Mouse (Mus musculus): ENCODE measurements around the gene Wipf3. TPM values are rescaled to one million over a fixed set of nuclear protein-coding genes. Genes with fewer than 3 reads are reported as not detected.

Wipf3 gene
- polyA plus RNA-seq, 1 experiment from 2014 or later = 1.5 TPM

GRCm38 (mm10) chr6:54481390-54482112 lies 52.1 kb downstream of the Wipf3 start:
- 0 out of 2 replicates have a peak, but pooled peaks cover 7% of the 10 kb centered on the region for H3K4me1 ChIP-seq
- whole genome bisulfite sequencing = 73% methylated on average over 15 of the region's 15 CpGs
- no peak overlapping the region for H3K9ac ChIP-seq

GRCm38 (mm10) chr6:54485000-54485399 lies 55.6 kb downstream of the Wipf3 start:
- H3K4me3 ChIP-seq = peak overlapping the region; percentile 32
- no peaks in the 10 kb centered on the region for H3K9me3 ChIP-seq
- H3K4me1 ChIP-seq = peaks cover 13% of the 10 kb centered on the region; the same call in 1 of the 2 replicates
- peak overlapping the region; percentile 54 for H3K4me2 ChIP-seq
- peaks cover 26% of the 10 kb centered on the region for H3K27me3 ChIP-seq
- WGBS = 17% methylated on average over 12 of the region's 12 CpGs
- no peak overlapping the region for H3K9ac ChIP-seq
- no peaks in the 10 kb centered on the region for H3K36me3 ChIP-seq
- no peak overlapping the region for H3K27ac ChIP-seq
- ATAC-seq (ENCODE audit: borderline replicate concordance, extremely low read depth, low FRiP score, low TSS enrichment) = peak; percentile 41; the same call in 1 of the 2 replicates

More at GRCm38 (mm10) chr6:54481390-54482112, 52.1 kb downstream of the Wipf3 start:
- no peak overlapping the region for H3K4me2 ChIP-seq
- ATAC-seq (ENCODE audit: borderline replicate concordance, extremely low read depth, low FRiP score, low TSS enrichment) = no peak
- no peak overlapping the region for H3K4me3 ChIP-seq
- peaks cover 23% of the 10 kb centered on the region for H3K27me3 ChIP-seq
- H3K36me3 ChIP-seq = no peaks in the 10 kb centered on the region
- H3K9me3 ChIP-seq = no peaks in the 10 kb centered on the region
- H3K27ac ChIP-seq = no peak overlapping the region

GRCm38 (mm10) chr6:54485435-54485901 lies 56.1 kb downstream of the Wipf3 start:
- peaks cover 26% of the 10 kb centered on the region for H3K27me3 ChIP-seq
- H3K9ac ChIP-seq = no peak overlapping the region
- H3K4me2 ChIP-seq = peak overlapping the region; percentile 54
- WGBS = 5% methylated on average over 23 of the region's 25 CpGs
- no peaks in the 10 kb centered on the region for H3K9me3 ChIP-seq
- H3K4me3 ChIP-seq = peak overlapping the region; percentile 32
- peaks cover 13% of the 10 kb centered on the region; the same call in 1 of the 2 replicates for H3K4me1 ChIP-seq
- H3K36me3 ChIP-seq = no peaks in the 10 kb centered on the region
- ATAC-seq (ENCODE audit: borderline replicate concordance, extremely low read depth, low FRiP score, low TSS enrichment) = peak; percentile 56; the same call in 1 of the 2 replicates
- H3K27ac ChIP-seq = no peak overlapping the region

- Histone ChIP-seq H3K9me3 (no peaks in the 10 kb centered on the region), H3K9ac (no peak overlapping the region), H3K27me3 (peaks cover 26% of the 10 kb centered on the region), H3K27ac (no peak overlapping the region), H3K4me1 (peaks cover 13% of the 10 kb centered on the region; the same call in 1 of the 2 replicates), H3K36me3 (no peaks in the 10 kb centered on the region), H3K4me3 (peak overlapping the region; percentile 32), H3K4me2 (peak overlapping the region; percentile 54)
- 16% methylated on average over 6 of the region's 6 CpGs for WGBS
- no peak for ATAC-seq (ENCODE audit: borderline replicate concordance, extremely low read depth, low FRiP score, low TSS enrichment)
Measured at GRCm38 (mm10) chr6:54485973-54486569, 56.7 kb downstream of the Wipf3 start.

GRCm38 (mm10) chr6:54491074-54491473 lies 61.7 kb downstream of the Wipf3 start:
- WGBS = 36% methylated on average over 7 of the region's 7 CpGs
- no peak for ATAC-seq (ENCODE audit: borderline replicate concordance, extremely low read depth, low FRiP score, low TSS enrichment)
- no peaks in the 10 kb centered on the region for H3K36me3 ChIP-seq
- no peak overlapping the region for H3K9ac ChIP-seq
- H3K27ac ChIP-seq = no peak overlapping the region
- H3K4me1 ChIP-seq = peaks cover 7% of the 10 kb centered on the region; the same call in 1 of the 2 replicates
- no peak overlapping the region for H3K4me3 ChIP-seq
- H3K4me2 ChIP-seq = no peak overlapping the region
- H3K9me3 ChIP-seq = no peaks in the 10 kb centered on the region
- H3K27me3 ChIP-seq = peaks cover 8% of the 10 kb centered on the region; the same call in 1 of the 2 replicates

- H3K36me3 ChIP-seq = no peaks in the 10 kb centered on the region
- no peak overlapping the region for H3K4me3 ChIP-seq
- H3K4me1 ChIP-seq = peaks cover 7% of the 10 kb centered on the region; the same call in 1 of the 2 replicates
- no peaks in the 10 kb centered on the region for H3K27me3 ChIP-seq
- H3K4me2 ChIP-seq = no peak overlapping the region
- H3K9ac ChIP-seq = no peak overlapping the region
- no peak for ATAC-seq (ENCODE audit: borderline replicate concordance, extremely low read depth, low FRiP score, low TSS enrichment)
- no peak overlapping the region for H3K27ac ChIP-seq
- H3K9me3 ChIP-seq = no peaks in the 10 kb centered on the region
Measured at GRCm38 (mm10) chr6:54494097-54494496, 64.7 kb downstream of the Wipf3 start.

- ATAC-seq (ENCODE audit: borderline replicate concordance, extremely low read depth, low FRiP score, low TSS enrichment) = no peak
- Histone ChIP-seq H3K9me3 (no peaks in the 10 kb centered on the region), H3K9ac (no peak overlapping the region), H3K4me2 (no peak overlapping the region), H3K36me3 (no peaks in the 10 kb centered on the region), H3K27ac (no peak overlapping the region), H3K27me3 (no peaks in the 10 kb centered on the region), H3K4me3 (no peak overlapping the region), H3K4me1 (peaks cover 2% of the 10 kb centered on the region; the same call in 1 of the 2 replicates)
- WGBS = 71% methylated on average over 11 of the region's 11 CpGs
Measured at GRCm38 (mm10) chr6:54494612-54495398, 65.4 kb downstream of the Wipf3 start.

- Histone ChIP-seq H3K27me3 (no peaks in the 10 kb centered on the region), H3K9me3 (no peaks in the 10 kb centered on the region), H3K4me1 (no peaks in the 10 kb centered on the region), H3K9ac (no peak overlapping the region), H3K4me3 (no peak overlapping the region), H3K4me2 (no peak overlapping the region), H3K27ac (no peak overlapping the region), H3K36me3 (no peaks in the 10 kb centered on the region)
- 79% methylated on average over 7 of the region's 7 CpGs for WGBS
- ATAC-seq (ENCODE audit: borderline replicate concordance, extremely low read depth, low FRiP score, low TSS enrichment) = no peak
Measured at GRCm38 (mm10) chr6:54496214-54496613, 66.8 kb downstream of the Wipf3 start.

- no peak overlapping the region for H3K4me2 ChIP-seq
- H3K27me3 ChIP-seq = no peaks in the 10 kb centered on the region
- no peak overlapping the region for H3K4me3 ChIP-seq
- no peaks in the 10 kb centered on the region for H3K36me3 ChIP-seq
- H3K4me1 ChIP-seq = peaks cover 12% of the 10 kb centered on the region; the same call in 1 of the 2 replicates
- WGBS = 27% methylated on average over 6 of the region's 6 CpGs
- H3K9ac ChIP-seq = no peak overlapping the region
- H3K9me3 ChIP-seq = no peaks in the 10 kb centered on the region
- no peak for ATAC-seq (ENCODE audit: borderline replicate concordance, extremely low read depth, low FRiP score, low TSS enrichment)
- H3K27ac ChIP-seq = no peak overlapping the region
Measured at GRCm38 (mm10) chr6:54502661-54503115, 73.3 kb downstream of the Wipf3 start.

GRCm38 (mm10) chr6:54506318-54506717 lies 76.9 kb downstream of the Wipf3 start:
- Histone ChIP-seq H3K4me2 (no peak overlapping the region), H3K4me3 (no peak overlapping the region), H3K27me3 (no peaks in the 10 kb centered on the region), H3K4me1 (peaks cover 26% of the 10 kb centered on the region), H3K9me3 (no peaks in the 10 kb centered on the region), H3K36me3 (no peaks in the 10 kb centered on the region), H3K27ac (no peak overlapping the region), H3K9ac (no peak overlapping the region)
- 71% methylated on average over 11 of the region's 11 CpGs for WGBS
- ATAC-seq (ENCODE audit: borderline replicate concordance, extremely low read depth, low FRiP score, low TSS enrichment) = no peak

GRCm38 (mm10) chr6:54507002-54507401 lies 77.6 kb downstream of the Wipf3 start:
- H3K27ac ChIP-seq = no peak overlapping the region
- peaks cover 26% of the 10 kb centered on the region for H3K4me1 ChIP-seq
- no peak for ATAC-seq (ENCODE audit: borderline replicate concordance, extremely low read depth, low FRiP score, low TSS enrichment)
- no peaks in the 10 kb centered on the region for H3K36me3 ChIP-seq
- H3K9me3 ChIP-seq = no peaks in the 10 kb centered on the region
- H3K4me2 ChIP-seq = no peak overlapping the region
- no peaks in the 10 kb centered on the region for H3K27me3 ChIP-seq
- H3K9ac ChIP-seq = no peak overlapping the region
- H3K4me3 ChIP-seq = no peak overlapping the region
- 27% methylated on average over 8 of the region's 8 CpGs for WGBS
